Comparison of ENCODE assay signal across 12 mouse cellular contexts in the genomic region with DNA sequence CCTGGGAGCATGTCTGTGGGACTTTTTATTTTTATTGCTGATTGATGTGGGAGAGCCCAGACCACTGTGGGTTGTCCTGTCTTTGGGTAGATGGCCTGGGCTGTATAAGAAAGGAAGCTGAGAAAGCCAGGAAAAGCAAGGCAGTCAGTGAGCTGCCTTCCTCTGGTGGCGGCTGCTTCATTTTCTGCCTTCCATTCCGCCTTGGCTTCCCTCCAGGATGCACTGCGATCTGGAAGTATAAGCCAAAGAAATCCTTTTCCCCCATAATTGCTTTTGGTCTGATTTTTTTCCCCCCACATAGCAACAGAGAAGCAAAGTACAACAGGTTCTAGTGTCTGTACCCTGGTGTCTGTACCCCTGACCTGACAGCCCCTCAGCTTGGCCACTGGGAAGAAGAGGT.
DNase-seq lines count a peak whose midpoint lies in the region; ATAC-seq lines count a peak whose summit lies in the region.
"Had no signal": no experiment of that assay in that cellular context is flagged by ENCODE, and none has a peak within 500 bp of the region (broad histone marks: within the 10 kb centered on the region; RNA-seq: fewer than 3 reads in every experiment).

No protein-coding gene starts in this region.

- H3K36me3 ChIP-seq in kidney, embryonic 16.5 days (ENCODE audit: insufficient read depth, low read length), result no peaks in the 10 kb centered on the region
- H3K36me3 ChIP-seq in neural tube, embryonic 13.5 days, result no peaks in the 10 kb centered on the region
- no peaks in the 10 kb centered on the region for H3K36me3 ChIP-seq in neural tube, embryonic 15.5 days

- H3K27ac ChIP-seq in kidney, embryonic 16.5 days (ENCODE audit: low read length), result no peak overlapping the region
- H3K27ac ChIP-seq in neural tube, embryonic 13.5 days (replicated peaks), result 0 out of 2 replicates have a peak overlapping the region, but pooled peaks have one; percentile 18
- H3K27ac ChIP-seq in neural tube, embryonic 15.5 days (replicated peaks), result no peak overlapping the region
- H3K27ac ChIP-seq: liver, embryonic 12.5 days had no signal

- H3K27me3 ChIP-seq in kidney, embryonic 16.5 days (ENCODE audit: insufficient read depth, low read length), result no peaks in the 10 kb centered on the region
- no peaks in the 10 kb centered on the region for H3K27me3 ChIP-seq in neural tube, embryonic 13.5 days
- no peaks in the 10 kb centered on the region for H3K27me3 ChIP-seq in neural tube, embryonic 15.5 days (replicated peaks)

- 66% methylated on average over 3 of the region's 3 CpGs for WGBS in kidney, embryonic 16.5 days
- WGBS in neural tube, embryonic 13.5 days, result 74% methylated on average over 3 of the region's 3 CpGs
- 68% methylated on average over 3 of the region's 3 CpGs for WGBS in neural tube, embryonic 15.5 days

- DNase-seq in adrenal gland, postnatal 10 days, result peak; percentile 31
- no peak for DNase-seq in adrenal gland, adult 8-10 months
- DNase-seq in kidney, postnatal 10 days, result peak; percentile 61
- DNase-seq in lung, postnatal 14 days, result peak; percentile 58
- no peak for DNase-seq in thymus, postnatal 36 days
- DNase-seq: cerebellum, adult 2 months; retina, postnatal 1 day had no signal

- no peak overlapping the region for H3K9ac ChIP-seq in kidney, embryonic 16.5 days (replicated peaks; ENCODE audit: low read length)
- H3K9ac ChIP-seq in neural tube, embryonic 13.5 days, result no peak overlapping the region
- H3K9ac ChIP-seq in neural tube, embryonic 15.5 days (replicated peaks), result no peak overlapping the region
- H3K9ac ChIP-seq: liver, embryonic 12.5 days had no signal

- no peak overlapping the region for H3K4me3 ChIP-seq in kidney, embryonic 16.5 days (ENCODE audit: low read length)
- H3K4me3 ChIP-seq in neural tube, embryonic 13.5 days, result no peak overlapping the region
- H3K4me3 ChIP-seq in neural tube, embryonic 15.5 days (replicated peaks), result no peak overlapping the region
- H3K4me3 ChIP-seq: liver, embryonic 12.5 days had no signal

- no peak overlapping the region for H3K4me2 ChIP-seq in kidney, embryonic 16.5 days (replicated peaks; ENCODE audit: low read depth, low read length)
- no peak overlapping the region for H3K4me2 ChIP-seq in neural tube, embryonic 13.5 days
- H3K4me2 ChIP-seq in neural tube, embryonic 15.5 days, result no peak overlapping the region
- H3K4me2 ChIP-seq: liver, embryonic 12.5 days; midbrain, embryonic 11.5 days had no signal

- no peak for ATAC-seq in kidney, embryonic 16.5 days (ENCODE audit: low FRiP score, low TSS enrichment)
- no peak for ATAC-seq in neural tube, embryonic 13.5 days (ENCODE audit: low read depth)
- no peak for ATAC-seq in neural tube, embryonic 15.5 days (ENCODE audit: low FRiP score)
- ATAC-seq: liver, embryonic 12.5 days had no signal

- no peaks in the 10 kb centered on the region for H3K9me3 ChIP-seq in kidney, embryonic 16.5 days (ENCODE audit: low read length)
- H3K9me3 ChIP-seq in neural tube, embryonic 13.5 days, result no peaks in the 10 kb centered on the region
- H3K9me3 ChIP-seq in neural tube, embryonic 15.5 days (replicated peaks), result no peaks in the 10 kb centered on the region
- H3K9me3 ChIP-seq: liver, embryonic 12.5 days had no signal

- peaks cover 21% of the 10 kb centered on the region for H3K4me1 ChIP-seq in kidney, embryonic 16.5 days (ENCODE audit: insufficient read depth, low read length)
- peaks cover 42% of the 10 kb centered on the region for H3K4me1 ChIP-seq in neural tube, embryonic 13.5 days (replicated peaks)
- peaks cover 37% of the 10 kb centered on the region for H3K4me1 ChIP-seq in neural tube, embryonic 15.5 days

Comparison
In these comparisons a context has a peak if more than half of its experiments do, and no peak if none do; other contexts are left out.
1. DNase-seq: peak in adrenal gland, postnatal 10 days (single experiment), kidney, postnatal 10 days (single experiment) and lung, postnatal 14 days (single experiment); none in adrenal gland, adult 8-10 months (single experiment) and thymus, postnatal 36 days (0 of 2).